Mouse (Mus musculus): ENCODE results near the gene Snapin.

- no peak for TF ChIP-seq CTCF (conservative IDR thresholded peaks at IDR 0.05; ENCODE audit: insufficient read depth, insufficient read length, low read depth, low read length)
- no peak for TF ChIP-seq POLR2A (IDR thresholded peaks at IDR 0.05; ENCODE audit: low read depth, low read length)
Measured at GRCm38 (mm10) chr3:90493831-90494540, 3.2 kb upstream of the Snapin start.

Measured in kidney, adult 2 months (tissue).